Mouse (Mus musculus): ENCODE measurements around the gene Gm28729. TPM values are rescaled to one million over a fixed set of nuclear protein-coding genes. Genes with fewer than 3 reads are reported as not detected.
"Not testable (repeated sequence)": the region's sequence is repeated elsewhere in the genome, so short reads cannot be mapped to it uniquely, and the experiment has no call there.

Gene Gm28729
- total and polyA plus RNA-seq, 2 experiments from 2014 or later = 0.33 to 0.52 TPM

- ATAC-seq = no peak
- no peak overlapping the region for H3K9ac ChIP-seq
- no peaks in the 10 kb centered on the region for H3K27me3 ChIP-seq (ENCODE audit: insufficient read depth, low read length)
- no peak overlapping the region for H3K4me3 ChIP-seq (ENCODE audit: low read depth, low read length)
- no peaks in the 10 kb centered on the region for H3K36me3 ChIP-seq (ENCODE audit: insufficient read depth)
- H3K27ac ChIP-seq (ENCODE audit: low read depth, low read length) = no peak overlapping the region
- DNase-seq = no peak
- no peaks in the 10 kb centered on the region for H3K4me1 ChIP-seq (ENCODE audit: insufficient read depth)
- no peak for TF ChIP-seq CTCF (IDR thresholded peaks at IDR 0.05; ENCODE audit: low read depth)
- WGBS = 90% methylated on average over 17 of the region's 17 CpGs
- no peak overlapping the region for H3K4me2 ChIP-seq (ENCODE audit: low read depth)
- H3K9me3 ChIP-seq (ENCODE audit: low read length) = no peaks in the 10 kb centered on the region
Observed at GRCm38 (mm10) chr9:96504116-96504895, 20.8 kb downstream of the Gm28729 start.

- H3K9ac ChIP-seq = no peak overlapping the region
- ATAC-seq (no peak), DNase-seq (no peak)
- H3K27me3 ChIP-seq (ENCODE audit: insufficient read depth, low read length) = no peaks in the 10 kb centered on the region
- H3K27ac ChIP-seq (ENCODE audit: low read depth, low read length) = no peak overlapping the region
- H3K4me3 ChIP-seq (ENCODE audit: low read depth, low read length) = no peak overlapping the region
- H3K4me1 ChIP-seq (ENCODE audit: insufficient read depth) = no peaks in the 10 kb centered on the region
- H3K36me3 ChIP-seq (ENCODE audit: insufficient read depth) = no peaks in the 10 kb centered on the region
- no peak for TF ChIP-seq CTCF (IDR thresholded peaks at IDR 0.05; ENCODE audit: low read depth)
- WGBS = 82% methylated on average over 6 of the region's 6 CpGs
- no peak overlapping the region for H3K4me2 ChIP-seq (ENCODE audit: low read depth)
- no peaks in the 10 kb centered on the region for H3K9me3 ChIP-seq (ENCODE audit: low read length)
Observed at GRCm38 (mm10) chr9:96502856-96503610, 22.0 kb downstream of the Gm28729 start.

- no peak overlapping the region for H3K9ac ChIP-seq
- 91% methylated on average over 7 of the region's 7 CpGs for WGBS
- no peak overlapping the region for H3K27ac ChIP-seq (ENCODE audit: low read depth, low read length)
- no peak overlapping the region for H3K4me3 ChIP-seq (ENCODE audit: low read depth, low read length)
- no peaks in the 10 kb centered on the region for H3K36me3 ChIP-seq (ENCODE audit: insufficient read depth)
- H3K4me2 ChIP-seq (ENCODE audit: low read depth) = no peak overlapping the region
- no peaks in the 10 kb centered on the region for H3K27me3 ChIP-seq (ENCODE audit: insufficient read depth, low read length)
- TF ChIP-seq CTCF (IDR thresholded peaks at IDR 0.05; ENCODE audit: low read depth) = no peak
- no peaks in the 10 kb centered on the region for H3K4me1 ChIP-seq (ENCODE audit: insufficient read depth)
- no peak for ATAC-seq
- H3K9me3 ChIP-seq (ENCODE audit: low read length) = no peaks in the 10 kb centered on the region
- DNase-seq = no peak
Observed at GRCm38 (mm10) chr9:96501217-96501616, 23.8 kb downstream of the Gm28729 start.

GRCm38 (mm10) chr9:96493212-96493611, 31.9 kb downstream of the Gm28729 start:
- no peaks in the 10 kb centered on the region for H3K27me3 ChIP-seq (ENCODE audit: insufficient read depth, low read length)
- H3K27ac ChIP-seq (ENCODE audit: low read depth, low read length) = no peak overlapping the region
- no peak overlapping the region for H3K4me2 ChIP-seq (ENCODE audit: low read depth)
- no peak for TF ChIP-seq CTCF (IDR thresholded peaks at IDR 0.05; ENCODE audit: low read depth)
- no peak overlapping the region for H3K9ac ChIP-seq
- ATAC-seq (no peak), DNase-seq (no peak)
- no peaks in the 10 kb centered on the region for H3K4me1 ChIP-seq (ENCODE audit: insufficient read depth)
- no peak overlapping the region for H3K4me3 ChIP-seq (ENCODE audit: low read depth, low read length)
- H3K9me3 ChIP-seq (ENCODE audit: low read length) = no peaks in the 10 kb centered on the region
- WGBS = 28% methylated on average over 3 of the region's 3 CpGs
- H3K36me3 ChIP-seq (ENCODE audit: insufficient read depth) = no peaks in the 10 kb centered on the region

- H3K36me3 ChIP-seq (ENCODE audit: insufficient read depth) = no peaks in the 10 kb centered on the region
- DNase-seq (peak; percentile 50), ATAC-seq (no peak)
- H3K9me3 ChIP-seq (ENCODE audit: low read length) = no peaks in the 10 kb centered on the region
- H3K4me2 ChIP-seq (ENCODE audit: low read depth) = no peak overlapping the region
- no peak overlapping the region for H3K27ac ChIP-seq (ENCODE audit: low read depth, low read length)
- H3K4me3 ChIP-seq (ENCODE audit: low read depth, low read length) = no peak overlapping the region
- H3K27me3 ChIP-seq (ENCODE audit: insufficient read depth, low read length) = no peaks in the 10 kb centered on the region
- no peak overlapping the region for H3K9ac ChIP-seq
- 38% methylated on average over 12 of the region's 12 CpGs for WGBS
- no peaks in the 10 kb centered on the region for H3K4me1 ChIP-seq (ENCODE audit: insufficient read depth)
- peak; percentile 75 for TF ChIP-seq CTCF (IDR thresholded peaks at IDR 0.05; ENCODE audit: low read depth)
Observed at GRCm38 (mm10) chr9:96491810-96492209, 33.3 kb downstream of the Gm28729 start.

- not testable (repeated sequence) for H3K9me3 ChIP-seq (ENCODE audit: low read length); H3K36me3 ChIP-seq (ENCODE audit: insufficient read depth); H3K4me2 ChIP-seq (ENCODE audit: low read depth); H3K4me1 ChIP-seq (ENCODE audit: insufficient read depth); H3K4me3 ChIP-seq (ENCODE audit: low read depth, low read length); ATAC-seq; H3K9ac ChIP-seq; H3K27me3 ChIP-seq (ENCODE audit: insufficient read depth, low read length); H3K27ac ChIP-seq (ENCODE audit: low read depth, low read length); DNase-seq
- 89% methylated on average over 5 of the region's 5 CpGs for WGBS
Observed at GRCm38 (mm10) chr9:96487869-96488268, 37.2 kb downstream of the Gm28729 start.

GRCm38 (mm10) chr9:96483648-96484047, 41.4 kb downstream of the Gm28729 start:
- H3K36me3 ChIP-seq (ENCODE audit: insufficient read depth) = no peaks in the 10 kb centered on the region
- no peak overlapping the region for H3K27ac ChIP-seq (ENCODE audit: low read depth, low read length)
- no peaks in the 10 kb centered on the region for H3K27me3 ChIP-seq (ENCODE audit: insufficient read depth, low read length)
- H3K9ac ChIP-seq = no peak overlapping the region
- no peak overlapping the region for H3K4me2 ChIP-seq (ENCODE audit: low read depth)
- H3K4me3 ChIP-seq (ENCODE audit: low read depth, low read length) = no peak overlapping the region
- no peaks in the 10 kb centered on the region for H3K9me3 ChIP-seq (ENCODE audit: low read length)
- no peaks in the 10 kb centered on the region for H3K4me1 ChIP-seq (ENCODE audit: insufficient read depth)
- 30% methylated on average over 2 of the region's 2 CpGs for WGBS
- DNase-seq (no peak), ATAC-seq (no peak)
- no peak for TF ChIP-seq CTCF (IDR thresholded peaks at IDR 0.05; ENCODE audit: low read depth)
